Mouse (Mus musculus): Measurements from ENCODE around the gene Atp5mpl.

DNA sequence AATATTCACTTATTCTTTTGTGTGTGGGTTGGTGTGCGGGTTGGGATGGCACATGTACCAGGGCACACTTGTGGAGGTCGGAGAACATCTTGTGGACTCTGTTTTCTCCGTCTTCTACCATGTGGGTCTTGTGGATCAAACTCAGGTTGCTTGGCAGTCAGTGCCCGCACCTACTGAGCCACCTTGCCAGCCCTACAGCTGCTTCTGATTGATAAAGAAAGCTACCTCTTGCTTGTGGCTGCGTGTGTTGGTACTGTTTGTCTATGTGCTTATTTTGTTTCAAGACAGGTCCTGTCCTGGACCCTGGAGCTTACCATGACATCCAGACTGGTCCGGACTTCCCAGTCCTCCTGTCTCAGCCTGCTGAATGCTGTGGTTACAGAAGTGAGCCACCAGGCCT lies 43.7 kb downstream of the Atp5mpl start:
- TF ChIP-seq POLR2A (IDR thresholded peaks at IDR 0.05; ENCODE audit: borderline replicate concordance, insufficient read depth, low read length) (no peak), CTCF (IDR thresholded peaks at IDR 0.05; ENCODE audit: borderline replicate concordance, insufficient read depth, low read depth, low read length) (no peak)
